Mouse (Mus musculus): ENCODE measurements around the gene Gkap1.

Gene Gkap1

DNA sequence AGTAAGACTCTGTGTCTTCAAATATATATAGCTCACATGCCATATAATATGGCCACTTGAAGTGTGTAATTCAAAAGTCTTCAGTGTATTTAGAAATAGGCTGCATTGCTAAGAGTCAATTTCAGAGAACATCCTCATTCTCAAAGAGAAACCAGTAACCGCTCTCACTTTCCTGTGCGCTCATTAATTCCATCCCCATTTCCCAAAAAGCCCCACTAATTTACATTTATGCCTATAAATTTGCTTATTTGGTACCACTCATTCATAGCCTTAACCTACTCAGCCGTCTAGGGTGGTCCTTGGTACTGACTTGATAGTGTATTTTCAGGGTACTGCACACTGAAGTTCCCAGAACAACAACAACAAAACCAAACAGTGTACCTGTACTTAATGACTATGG lies 73.6 kb downstream of the Gkap1 start:
- no peak for DNase-seq (ENCODE audit: low spot score in 2 of 2)

DNA sequence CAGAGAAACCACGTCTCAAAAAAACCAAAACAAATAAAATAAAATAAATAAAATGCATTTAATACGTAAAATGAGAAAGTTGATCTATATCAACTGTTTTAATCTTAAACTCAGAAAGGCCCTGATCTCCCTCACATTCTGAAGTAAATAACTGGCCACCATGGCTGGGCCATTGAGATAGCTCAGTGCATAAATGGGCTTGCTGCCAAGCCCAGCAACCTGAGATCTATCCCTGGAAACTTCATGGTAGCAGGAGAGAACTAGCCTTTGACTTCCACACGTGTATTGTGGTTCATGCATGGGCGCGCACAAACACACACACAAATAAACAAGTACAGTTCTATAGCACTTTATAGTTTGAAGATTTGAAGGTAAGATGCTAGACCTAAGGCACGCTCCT lies 74.2 kb downstream of the Gkap1 start:
- no peak for DNase-seq (ENCODE audit: low spot score in 2 of 2)

GRCm38 (mm10) chr13:58197981-58198640 lies 77.4 kb downstream of the Gkap1 start:
- no peak for DNase-seq (ENCODE audit: low spot score in 2 of 2)

- no peak for DNase-seq (ENCODE audit: low spot score in 2 of 2)
Measured at GRCm38 (mm10) chr13:58197211-58197610, 78.3 kb downstream of the Gkap1 start.

GRCm38 (mm10) chr13:58194908-58195307 lies 80.6 kb downstream of the Gkap1 start:
- no peak for DNase-seq (ENCODE audit: low spot score in 2 of 2)

- DNase-seq (ENCODE audit: low spot score in 2 of 2), result no peak
Measured at GRCm38 (mm10) chr13:58193221-58193620, 82.3 kb downstream of the Gkap1 start.

- no peak for DNase-seq (ENCODE audit: low spot score in 2 of 2)
Measured at GRCm38 (mm10) chr13:58192146-58192545, 83.4 kb downstream of the Gkap1 start.

DNA sequence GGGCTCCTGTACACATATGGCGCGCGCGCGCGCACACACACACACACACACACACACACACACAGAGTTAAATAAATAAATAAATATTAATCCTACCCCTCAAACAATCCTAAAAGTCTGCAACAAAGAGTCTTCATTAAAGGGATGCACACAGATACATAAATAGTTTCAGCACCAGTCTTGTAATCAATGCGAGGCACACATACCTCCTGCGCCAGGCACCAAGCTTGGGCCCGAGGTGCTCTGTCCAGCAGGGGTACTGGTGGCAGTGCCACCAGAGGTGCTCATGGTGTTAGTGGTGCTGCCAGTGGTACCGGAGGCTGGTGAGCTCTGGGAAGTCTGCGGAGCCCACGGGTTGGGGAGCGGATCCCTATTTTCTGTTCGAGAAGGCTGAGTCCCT lies 84.0 kb downstream of the Gkap1 start:
- DNase-seq (ENCODE audit: low spot score in 2 of 2), result no peak

GRCm38 (mm10) chr13:58189473-58189872 lies 86.0 kb downstream of the Gkap1 start:
- DNase-seq (ENCODE audit: low spot score in 2 of 2), result no peak

- peak; percentile 69 to 90 for DNase-seq (ENCODE audit: low spot score in 2 of 2)
Measured at GRCm38 (mm10) chr13:58188412-58188811, 87.1 kb downstream of the Gkap1 start.

GRCm38 (mm10) chr13:58187751-58188150 lies 87.7 kb downstream of the Gkap1 start:
- DNase-seq (ENCODE audit: low spot score in 2 of 2), result no peak

DNA sequence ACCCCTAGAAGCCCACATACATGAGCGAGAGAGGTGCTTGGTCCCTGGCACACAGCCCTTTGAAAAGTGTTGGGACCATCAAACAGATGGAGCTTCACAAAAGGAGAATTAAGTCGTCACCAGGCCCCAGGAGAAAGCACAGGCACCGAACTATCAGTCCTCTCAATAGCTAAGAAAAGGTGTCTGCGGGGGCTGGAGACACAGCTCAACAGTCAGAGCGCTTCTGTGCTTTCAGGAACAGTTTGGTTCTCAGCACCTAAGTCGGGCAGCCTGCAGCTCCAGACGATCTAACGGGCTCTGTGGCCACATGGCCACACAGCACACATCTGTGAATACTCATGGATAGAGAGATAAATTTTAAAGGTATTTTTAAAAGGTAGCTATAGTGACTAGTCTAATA lies 89.2 kb downstream of the Gkap1 start:
- no peak for DNase-seq (ENCODE audit: low spot score in 2 of 2)

- DNase-seq (ENCODE audit: low spot score in 2 of 2), result no peak
Measured at GRCm38 (mm10) chr13:58184111-58184510, 91.4 kb downstream of the Gkap1 start.

Data from urinary bladder, postnatal 4 days (tissue).